Mouse (Mus musculus) effector memory CD4-positive, alpha-beta T cell, adult 7 months (primary cell): Measurements from ENCODE around the gene Rragd. TPM values are rescaled to one million over a fixed set of nuclear protein-coding genes. Genes with fewer than 3 reads are reported as not detected.

Source experiments
- polyA plus RNA-seq: library from polyadenylated mRNA; unstranded; fragments of 100-300 nt; shearing (Covaris generic); gene quantifications from one replicate; pipeline ENCODE4 v1.2.1, GENCODE M21; 2017

Gene Rragd
- polyA plus RNA-seq = 1.5 TPM

GRCm38 (mm10) chr4:32982716-32983175, at the start of gene Rragd:
Gene Rragd (plus strand): TSS chr4:32983037.

GRCm38 (mm10) chr4:32950356-32951034, 32.3 kb upstream of the Rragd start, which contains the start of gene Ankrd6:
Gene Ankrd6 (minus strand): TSS chr4:32950841.

GRCm38 (mm10) chr4:33031195-33031960, 48.5 kb downstream of the Rragd start, which contains the start of gene Ube2j1:
Gene Ube2j1 (plus strand): TSS chr4:33031416.

GRCm38 (mm10) chr4:33062981-33063380, 80.1 kb downstream of the Rragd start, which contains the start of gene Gabrr2:
Gene Gabrr2 (plus strand): TSS chr4:33062999.

Other genes with a start within 250 kb of the Rragd start
- 27.7 TPM for gene Lyrm2, start 182.8 kb upstream of the Rragd start, polyA plus RNA-seq
- not detected for gene Ankrd6, start 32.2 kb upstream of the Rragd start, polyA plus RNA-seq
- gene Ube2j1, start 48.4 kb downstream of the Rragd start, polyA plus RNA-seq = 211 TPM
- 1.9 TPM for gene Gabrr2, start 80.0 kb downstream of the Rragd start, polyA plus RNA-seq
- not detected for gene Gabrr1, start 149.5 kb downstream of the Rragd start, polyA plus RNA-seq
- not detected for gene Pm20d2, start 206.7 kb downstream of the Rragd start, polyA plus RNA-seq
- gene Srsf12, start 226.0 kb downstream of the Rragd start, polyA plus RNA-seq = 2.8 TPM